Mouse (Mus musculus): Measurements from ENCODE around the gene Mcub. TPM values are rescaled to one million over a fixed set of nuclear protein-coding genes. Genes with fewer than 3 reads are reported as not detected.

Mcub gene
- polyA plus RNA-seq (2011; ENCODE audit: insufficient read length, low read depth, missing spikeins) = 33.7 and 55.3 TPM in 2 replicates

- peak within 1 kb of the TSS; percentile 63 for H3K4me3 ChIP-seq (ENCODE audit: insufficient read depth, low read length)
- peaks cover 3% of the 10 kb centered on the region for H3K4me1 ChIP-seq (ENCODE audit: control insufficient read depth, insufficient read depth, low read length)
- H3K27ac ChIP-seq (ENCODE audit: insufficient read depth, low read length) = peak within 1 kb of the TSS; percentile 20; the same call in 1 of the 2 replicates
- TF ChIP-seq CTCF (IDR thresholded peaks at IDR 0.05; ENCODE audit: borderline replicate concordance, insufficient read depth, low read length) (no peak), POLR2A (IDR thresholded peaks at IDR 0.05; ENCODE audit: low read depth, low read length) (peak; percentile 68)
These were observed at the start of gene Mcub for GRCm38 (mm10) chr3:129969432-129970395. Gene Mcub (minus strand): TSS chr3:129970206.

GRCm38 (mm10) chr3:130012943-130013342 is 42.9 kb upstream of the Mcub start:
- Histone ChIP-seq H3K4me1 (ENCODE audit: control insufficient read depth, insufficient read depth, low read length) (0 out of 2 replicates have a peak, but pooled peaks cover 4% of the 10 kb centered on the region), H3K4me3 (ENCODE audit: insufficient read depth, low read length) (no peak overlapping the region), H3K27ac (ENCODE audit: insufficient read depth, low read length) (no peak overlapping the region)
- TF ChIP-seq POLR2A (IDR thresholded peaks at IDR 0.05; ENCODE audit: low read depth, low read length) (no peak), CTCF (IDR thresholded peaks at IDR 0.05; ENCODE audit: borderline replicate concordance, insufficient read depth, low read length) (no peak)

- 0 out of 2 replicates have a peak, but pooled peaks cover 4% of the 10 kb centered on the region for H3K4me1 ChIP-seq (ENCODE audit: control insufficient read depth, insufficient read depth, low read length)
- H3K4me3 ChIP-seq (ENCODE audit: insufficient read depth, low read length) = no peak overlapping the region
- H3K27ac ChIP-seq (ENCODE audit: insufficient read depth, low read length) = no peak overlapping the region
- TF ChIP-seq CTCF (IDR thresholded peaks at IDR 0.05; ENCODE audit: borderline replicate concordance, insufficient read depth, low read length) = no peak
- no peak for TF ChIP-seq POLR2A (IDR thresholded peaks at IDR 0.05; ENCODE audit: low read depth, low read length)
These were observed 41.2 kb upstream of the Mcub start for GRCm38 (mm10) chr3:130011236-130011635.

- TF ChIP-seq CTCF (IDR thresholded peaks at IDR 0.05; ENCODE audit: borderline replicate concordance, insufficient read depth, low read length) = no peak
- TF ChIP-seq POLR2A (IDR thresholded peaks at IDR 0.05; ENCODE audit: low read depth, low read length) = no peak
- Histone ChIP-seq H3K27ac (ENCODE audit: insufficient read depth, low read length) (no peak overlapping the region), H3K4me1 (ENCODE audit: control insufficient read depth, insufficient read depth, low read length) (no peaks in the 10 kb centered on the region), H3K4me3 (ENCODE audit: insufficient read depth, low read length) (no peak overlapping the region)
These were observed 36.1 kb upstream of the Mcub start for GRCm38 (mm10) chr3:130006141-130006540.

GRCm38 (mm10) chr3:130000926-130001325 is 30.9 kb upstream of the Mcub start:
- Histone ChIP-seq H3K27ac (ENCODE audit: insufficient read depth, low read length) (no peak overlapping the region), H3K4me3 (ENCODE audit: insufficient read depth, low read length) (no peak overlapping the region), H3K4me1 (ENCODE audit: control insufficient read depth, insufficient read depth, low read length) (peaks cover 9% of the 10 kb centered on the region)
- TF ChIP-seq POLR2A (IDR thresholded peaks at IDR 0.05; ENCODE audit: low read depth, low read length) (no peak), CTCF (IDR thresholded peaks at IDR 0.05; ENCODE audit: borderline replicate concordance, insufficient read depth, low read length) (no peak)

GRCm38 (mm10) chr3:129998526-129998925 is 28.5 kb upstream of the Mcub start:
- Histone ChIP-seq H3K4me3 (ENCODE audit: insufficient read depth, low read length) (no peak overlapping the region), H3K4me1 (ENCODE audit: control insufficient read depth, insufficient read depth, low read length) (peaks cover 9% of the 10 kb centered on the region), H3K27ac (ENCODE audit: insufficient read depth, low read length) (peak overlapping the region; percentile 56)
- no peak for TF ChIP-seq CTCF (IDR thresholded peaks at IDR 0.05; ENCODE audit: borderline replicate concordance, insufficient read depth, low read length)
- no peak for TF ChIP-seq POLR2A (IDR thresholded peaks at IDR 0.05; ENCODE audit: low read depth, low read length)

- TF ChIP-seq POLR2A (IDR thresholded peaks at IDR 0.05; ENCODE audit: low read depth, low read length) (no peak), CTCF (IDR thresholded peaks at IDR 0.05; ENCODE audit: borderline replicate concordance, insufficient read depth, low read length) (no peak)
- Histone ChIP-seq H3K4me3 (ENCODE audit: insufficient read depth, low read length) (no peak overlapping the region), H3K4me1 (ENCODE audit: control insufficient read depth, insufficient read depth, low read length) (peaks cover 9% of the 10 kb centered on the region), H3K27ac (ENCODE audit: insufficient read depth, low read length) (peak overlapping the region; percentile 69)
These were observed 28.0 kb upstream of the Mcub start for GRCm38 (mm10) chr3:129998001-129998400.

GRCm38 (mm10) chr3:129997324-129997723 is 27.3 kb upstream of the Mcub start:
- H3K4me3 ChIP-seq (ENCODE audit: insufficient read depth, low read length) = no peak overlapping the region
- H3K4me1 ChIP-seq (ENCODE audit: control insufficient read depth, insufficient read depth, low read length) = peaks cover 9% of the 10 kb centered on the region
- TF ChIP-seq CTCF (IDR thresholded peaks at IDR 0.05; ENCODE audit: borderline replicate concordance, insufficient read depth, low read length) (no peak), POLR2A (IDR thresholded peaks at IDR 0.05; ENCODE audit: low read depth, low read length) (no peak)
- H3K27ac ChIP-seq (ENCODE audit: insufficient read depth, low read length) = peak overlapping the region; percentile 69

GRCm38 (mm10) chr3:129987297-129987696 is 17.3 kb upstream of the Mcub start:
- TF ChIP-seq POLR2A (IDR thresholded peaks at IDR 0.05; ENCODE audit: low read depth, low read length) (no peak), CTCF (IDR thresholded peaks at IDR 0.05; ENCODE audit: borderline replicate concordance, insufficient read depth, low read length) (no peak)
- no peaks in the 10 kb centered on the region; the same call in 1 of the 2 replicates for H3K4me1 ChIP-seq (ENCODE audit: control insufficient read depth, insufficient read depth, low read length)
- H3K27ac ChIP-seq (ENCODE audit: insufficient read depth, low read length) = no peak overlapping the region
- H3K4me3 ChIP-seq (ENCODE audit: insufficient read depth, low read length) = no peak overlapping the region

- no peaks in the 10 kb centered on the region; the same call in 1 of the 2 replicates for H3K4me1 ChIP-seq (ENCODE audit: control insufficient read depth, insufficient read depth, low read length)
- peak; percentile 47; the same call in 1 of the 2 replicates for TF ChIP-seq CTCF (IDR thresholded peaks at IDR 0.05; ENCODE audit: borderline replicate concordance, insufficient read depth, low read length)
- TF ChIP-seq POLR2A (IDR thresholded peaks at IDR 0.05; ENCODE audit: low read depth, low read length) = no peak
- no peak overlapping the region for H3K4me3 ChIP-seq (ENCODE audit: insufficient read depth, low read length)
- H3K27ac ChIP-seq (ENCODE audit: insufficient read depth, low read length) = no peak overlapping the region
These were observed 15.3 kb upstream of the Mcub start for GRCm38 (mm10) chr3:129985335-129985734.
